Mouse (Mus musculus) neural tube, embryonic 10.5 days (tissue): ENCODE measurements at regions not wholly inside any gene's neighbourhood (a gene's known extent, or its start where the extent isn't known, plus 50 kb on each side); places are given as distances from the start of the nearest gene placed in this dataset.

ENCODE experiments used
- DNase-seq: peaks from one replicate; pipeline ENCODE4 v3.0.0-alpha.2; 2017; ENCODE audit warnings: low spot score; ENCODE audit errors: extremely low spot score

- no peak for DNase-seq
These were observed 212.3 kb upstream of the Cited2 start for GRCm38 (mm10) chr10:17510626-17511193.

GRCm38 (mm10) chr10:17511779-17512335, 211.2 kb upstream of the Cited2 start:
- peak; percentile 22 for DNase-seq

DNA sequence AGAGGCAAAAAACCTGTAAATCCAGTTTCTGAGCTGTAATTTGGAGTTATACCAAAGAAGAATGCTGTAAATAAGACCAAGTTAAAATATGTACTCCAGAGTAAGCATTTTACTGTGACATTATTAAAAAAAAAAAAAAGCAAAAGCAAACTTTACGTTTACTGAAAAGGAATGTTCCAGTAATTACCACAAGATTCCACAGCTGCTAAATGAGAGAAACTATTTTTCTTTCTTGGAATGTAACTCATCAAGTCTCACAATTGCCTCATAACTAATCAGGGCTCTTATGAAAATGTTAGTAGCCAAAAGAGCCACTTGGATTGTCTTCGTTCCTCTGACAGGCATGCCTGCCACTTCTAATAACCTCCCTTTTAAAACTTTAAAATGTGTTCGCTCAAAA, 210.5 kb upstream of the Cited2 start:
- DNase-seq = no peak

GRCm38 (mm10) chr10:17513756-17514155, 209.3 kb upstream of the Cited2 start:
- no peak for DNase-seq

- DNase-seq = no peak
These were observed 206.9 kb upstream of the Cited2 start for GRCm38 (mm10) chr10:17516068-17516467.

DNA sequence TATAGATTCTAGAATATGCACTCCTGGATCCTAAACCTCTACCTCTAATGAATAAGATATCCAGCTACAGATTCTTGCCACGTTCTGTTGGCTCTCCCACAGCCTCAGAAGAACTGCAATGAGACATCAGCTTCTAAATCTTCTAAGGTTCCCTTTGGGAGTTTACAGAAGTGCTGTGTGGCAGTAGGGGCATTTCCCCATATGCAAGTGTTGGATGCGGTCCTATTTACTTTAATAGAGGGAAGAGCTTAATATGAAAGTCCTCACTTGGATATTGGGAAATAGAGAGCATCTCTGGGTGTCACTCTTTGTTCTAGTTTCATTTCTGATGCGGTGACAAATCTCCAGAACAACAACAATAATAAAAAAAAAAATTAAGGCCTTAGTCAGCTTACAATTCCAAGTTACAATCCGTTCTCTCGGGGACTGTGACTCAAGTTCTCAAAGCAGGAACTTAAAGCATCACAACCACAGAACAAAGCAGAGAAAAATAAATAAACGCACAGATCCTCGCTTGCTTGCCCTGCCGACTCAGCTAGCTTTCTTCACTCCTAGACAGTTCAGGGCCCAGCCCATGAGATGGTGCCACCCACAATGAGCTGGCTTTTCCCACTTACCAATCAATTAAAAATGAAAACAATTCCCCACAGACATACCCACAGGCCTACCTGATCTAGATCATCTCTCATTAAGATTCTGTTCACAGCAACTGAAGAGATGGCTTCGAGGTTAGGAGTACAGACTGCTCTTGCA, 204.4 kb upstream of the Cited2 start:
- DNase-seq = no peak

GRCm38 (mm10) chr10:17522026-17522541, 200.9 kb upstream of the Cited2 start:
- peak; percentile 18 for DNase-seq

GRCm38 (mm10) chr10:17523558-17524328, 199.3 kb upstream of the Cited2 start:
- DNase-seq = no peak

GRCm38 (mm10) chr10:17527151-17527737, 195.8 kb upstream of the Cited2 start:
- DNase-seq = no peak

- no peak for DNase-seq
These were observed 194.9 kb upstream of the Cited2 start for GRCm38 (mm10) chr10:17528116-17528515.

DNA sequence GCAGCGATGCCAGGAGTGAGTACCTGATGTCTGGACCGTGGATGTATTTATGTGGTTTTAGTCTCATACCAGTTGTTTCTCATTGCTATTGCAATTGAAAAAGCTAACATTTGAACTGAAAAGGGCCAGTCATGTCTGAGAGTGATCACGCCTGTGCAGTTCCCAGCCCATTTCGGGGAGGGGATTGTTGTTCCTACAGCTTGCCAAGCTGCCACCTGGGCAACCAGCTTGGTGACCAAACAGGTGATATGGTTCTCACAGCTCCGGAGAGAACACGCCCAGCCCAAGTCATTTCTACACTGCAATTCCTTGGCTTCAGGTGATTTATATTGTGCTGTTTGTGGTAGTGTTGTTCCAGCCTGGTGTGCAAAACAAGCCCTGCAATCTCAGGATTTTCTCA, 194.2 kb upstream of the Cited2 start:
- no peak for DNase-seq

GRCm38 (mm10) chr10:17529851-17530509, 193.0 kb upstream of the Cited2 start:
- DNase-seq = no peak

GRCm38 (mm10) chr10:17531021-17531420, 192.0 kb upstream of the Cited2 start:
- no peak for DNase-seq

DNA sequence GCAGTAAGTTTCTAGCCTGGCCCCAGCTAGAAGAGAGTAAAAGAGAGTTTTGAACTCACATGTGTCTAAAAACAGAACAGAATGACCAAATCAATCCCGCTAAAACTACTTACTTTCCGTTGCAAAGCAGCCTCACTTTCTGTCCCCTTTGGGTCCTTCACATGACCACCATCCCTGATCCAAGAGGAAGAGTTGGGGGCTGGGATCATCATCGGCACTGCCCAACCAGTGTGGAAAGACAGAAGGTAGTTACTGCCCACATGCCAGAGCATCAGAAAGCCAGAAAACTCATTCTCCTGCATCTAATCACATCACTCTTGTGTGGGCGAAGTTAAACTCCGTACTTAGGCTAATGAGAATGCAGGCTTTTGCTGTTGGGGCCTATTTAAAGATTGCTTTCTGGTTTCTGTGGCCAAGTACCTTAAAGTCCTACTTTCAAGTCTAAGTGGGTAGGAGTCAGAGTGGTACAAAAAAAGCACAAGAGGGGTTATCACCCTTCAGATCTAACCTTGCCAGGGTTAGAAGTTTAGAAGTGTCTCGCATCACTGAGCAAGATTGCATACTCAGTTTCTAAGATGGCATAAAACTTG, 184.0 kb upstream of the Cited2 start:
- DNase-seq = no peak

DNA sequence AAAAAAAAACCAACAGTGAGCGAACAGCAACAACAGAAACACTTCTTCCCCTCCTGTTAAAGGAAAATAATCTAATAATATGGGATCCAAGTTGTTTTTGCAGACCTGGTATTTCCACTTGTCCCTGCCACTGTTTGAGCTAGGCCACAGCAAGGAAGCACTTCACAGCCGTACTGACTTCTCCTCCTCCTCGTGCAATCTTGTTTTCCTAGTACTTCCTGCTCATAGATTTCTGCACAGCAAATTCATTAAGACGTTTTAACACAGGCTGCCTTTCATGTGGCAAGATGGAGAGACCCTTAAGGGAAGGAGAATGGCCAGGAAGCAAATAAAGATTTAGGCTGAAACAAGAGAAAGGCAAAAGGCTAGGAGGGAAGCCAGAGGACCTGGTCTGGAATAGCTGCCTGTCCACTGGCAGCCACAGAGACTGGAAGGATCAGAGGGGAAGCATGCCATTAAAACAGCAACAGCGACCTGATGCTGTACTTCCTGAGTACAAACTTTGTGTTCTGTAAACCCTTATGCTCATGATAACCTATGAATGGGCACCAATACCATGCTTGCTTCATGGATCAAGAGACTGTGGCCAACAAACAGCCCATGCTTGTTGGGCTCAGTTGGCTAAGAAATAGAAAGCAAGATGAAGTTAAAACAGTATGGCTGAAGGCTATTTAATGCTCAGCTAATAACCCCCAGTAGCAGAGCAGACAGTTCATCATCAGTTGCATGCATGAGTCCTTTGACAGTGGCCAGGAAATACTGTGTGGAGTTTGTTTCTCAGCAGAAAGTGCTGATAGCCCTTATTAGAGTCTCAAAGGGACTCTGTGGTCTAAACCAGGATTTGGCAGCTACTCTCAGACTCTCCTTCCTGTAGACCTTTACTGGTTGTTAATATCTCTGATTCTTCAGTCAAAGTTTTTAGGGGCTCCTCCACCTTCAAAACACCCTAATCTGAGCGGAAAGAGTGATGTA, 182.3 kb upstream of the Cited2 start:
- DNase-seq = no peak

DNA sequence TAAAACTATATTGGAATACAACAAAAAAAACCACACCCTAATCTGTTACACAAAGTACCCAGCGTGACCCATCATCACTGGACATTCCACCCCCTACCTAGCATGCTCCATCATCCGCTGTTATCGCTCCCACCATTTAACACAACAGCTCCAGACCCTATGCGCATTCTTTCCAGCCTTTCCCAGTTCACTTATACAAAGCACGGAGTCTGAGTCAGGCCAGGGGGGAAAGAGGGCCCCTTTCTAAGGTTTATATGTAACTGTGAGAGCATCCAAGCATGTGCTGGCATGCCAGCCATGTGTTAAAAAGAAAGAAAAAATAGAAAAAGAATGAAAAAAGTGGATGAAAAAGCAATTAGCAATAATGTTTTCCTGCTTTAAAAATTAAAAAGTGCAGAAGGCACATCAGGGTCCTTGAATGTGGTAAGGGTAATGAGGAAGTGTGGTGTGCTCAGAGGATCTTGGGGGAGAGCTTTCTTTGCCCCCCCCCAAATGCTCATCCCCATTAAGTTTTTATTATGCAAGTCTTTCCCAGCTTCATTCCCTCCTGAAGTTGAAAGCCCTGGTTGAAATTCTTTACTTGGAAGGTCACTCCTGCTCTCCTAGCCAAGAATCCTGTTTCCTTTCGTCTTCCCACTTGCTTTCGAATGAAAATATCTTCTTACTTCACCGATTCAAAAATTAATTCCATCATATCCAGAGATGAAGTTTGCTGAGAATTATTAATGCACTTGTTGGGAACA, 180.7 kb upstream of the Cited2 start:
- no peak for DNase-seq

DNA sequence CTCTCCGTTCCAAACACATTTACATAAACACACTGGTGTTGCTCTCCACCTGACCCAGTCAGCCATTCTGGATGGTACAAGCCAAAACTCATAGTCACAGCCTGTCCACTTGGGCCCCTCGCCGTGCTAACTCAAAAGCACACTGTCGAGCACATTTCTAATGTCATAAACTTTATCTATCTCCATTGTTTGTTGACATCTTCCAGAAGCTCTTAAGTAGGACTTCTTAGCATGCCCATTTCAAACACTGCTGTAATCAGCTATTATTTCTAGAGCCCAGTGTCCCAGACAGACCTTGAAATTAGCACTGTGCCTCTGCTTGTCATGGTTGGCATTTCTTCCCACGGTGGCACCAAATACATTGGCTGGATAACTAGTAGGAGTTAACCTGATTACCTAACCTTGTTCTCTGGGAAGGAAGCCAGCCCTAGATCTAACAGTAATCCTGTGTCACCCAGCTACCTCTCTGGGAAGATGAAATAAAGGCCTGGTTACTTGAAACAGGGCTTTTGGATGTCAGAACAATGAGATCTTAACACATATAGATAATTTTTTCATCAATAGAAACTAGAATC, 180.1 kb upstream of the Cited2 start:
- DNase-seq = no peak

DNA sequence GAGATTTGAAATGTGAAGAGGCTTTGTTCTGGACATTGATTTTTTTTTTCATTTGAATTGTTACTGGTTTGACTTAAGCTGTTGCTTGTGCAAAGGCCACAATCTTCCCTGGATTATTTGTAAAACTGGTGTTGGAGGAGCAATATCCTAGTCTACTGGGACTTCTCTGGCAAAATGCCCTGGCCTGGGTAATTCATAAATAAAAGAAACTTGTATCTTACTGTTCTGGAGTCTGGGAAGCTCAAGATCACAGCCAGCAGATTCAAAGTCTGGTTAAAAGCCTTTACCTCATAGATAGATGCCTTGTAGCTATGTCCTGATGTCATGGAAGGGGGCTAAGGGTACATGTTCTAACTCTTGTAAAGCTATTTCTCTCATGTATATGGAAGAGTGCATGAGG, 177.7 kb upstream of the Cited2 start:
- no peak for DNase-seq
